Mouse (Mus musculus): ENCODE results near the gene Coro7. TPM values are rescaled to one million over a fixed set of nuclear protein-coding genes. Genes with fewer than 3 reads are reported as not detected.

Coro7 gene
- polyA plus RNA-seq, 1 experiment from 2014 or later = 16.4 TPM

DNA sequence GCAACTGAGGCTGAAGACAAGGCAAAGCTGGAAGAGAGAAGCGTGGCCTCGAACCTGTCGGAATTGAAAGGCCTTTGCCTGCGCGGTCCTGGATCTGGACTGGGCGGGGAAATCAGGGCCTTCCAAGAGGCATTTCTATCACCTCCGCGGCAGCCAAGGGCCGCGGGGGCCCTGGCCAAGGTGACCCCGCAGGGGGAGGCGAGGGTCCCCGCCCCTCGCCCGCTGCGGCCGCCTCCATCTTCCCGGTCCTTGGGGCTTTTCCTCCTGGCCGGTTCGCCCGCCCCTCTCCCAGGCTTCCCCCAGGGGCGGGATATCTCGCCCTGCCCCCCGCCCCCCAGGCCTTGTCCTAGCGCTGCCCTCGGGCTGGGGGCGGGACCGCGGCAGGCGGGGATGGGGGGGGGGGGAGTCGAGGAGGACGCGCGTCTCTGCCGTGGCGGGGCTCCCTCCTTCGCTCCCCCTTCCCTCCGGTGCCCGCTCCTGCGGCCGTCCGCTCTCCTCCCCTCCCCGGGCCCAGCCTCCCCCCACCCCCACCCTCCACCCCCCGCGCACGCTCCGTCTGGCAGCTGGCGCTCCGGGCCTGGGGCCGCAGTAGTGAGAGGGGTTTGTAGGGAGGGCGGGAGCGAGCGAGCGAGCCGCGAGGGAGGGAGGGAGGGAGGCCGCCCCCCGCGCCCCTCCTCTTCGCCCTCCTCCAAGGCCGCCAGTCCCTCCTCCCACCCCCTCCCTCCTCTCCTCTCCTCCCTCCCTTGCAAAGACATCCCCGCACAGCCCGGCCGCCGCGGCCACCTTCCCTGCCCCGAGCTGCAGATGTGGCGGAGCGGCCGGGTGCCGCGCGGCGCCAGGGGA, 85.4 kb downstream of the Coro7 start, which contains the start of gene Glis2:
Gene Glis2, plus strand, starts transcription at position 743 of the 843 bp plus-strand sequence.
- under 1% methylated on average over 30 of the region's 74 CpGs for WGBS
- peak within 1 kb of the TSS; percentile 95 for H3K4me2 ChIP-seq (replicated peaks; ENCODE audit: low read depth, low read length)
- H3K27me3 ChIP-seq (ENCODE audit: control insufficient read depth, insufficient read depth, low read length) = no peaks in the 10 kb centered on the region
- peak; percentile 84 for ATAC-seq (ENCODE audit: low FRiP score, low TSS enrichment)
- H3K4me1 ChIP-seq (ENCODE audit: control insufficient read depth, insufficient read depth, low read length) = peaks cover 43% of the 10 kb centered on the region
- H3K9ac ChIP-seq (ENCODE audit: low read depth, low read length) = peak within 1 kb of the TSS; percentile 96
- H3K4me3 ChIP-seq (ENCODE audit: low read length) = peak within 1 kb of the TSS; percentile 88
- no peaks in the 10 kb centered on the region for H3K9me3 ChIP-seq (ENCODE audit: control insufficient read depth, low read length)
- peaks cover 9% of the 10 kb centered on the region for H3K36me3 ChIP-seq (ENCODE audit: control insufficient read depth, insufficient read depth, low read length)
- H3K27ac ChIP-seq (ENCODE audit: low read depth, low read length) = peak within 1 kb of the TSS; percentile 94

DNA sequence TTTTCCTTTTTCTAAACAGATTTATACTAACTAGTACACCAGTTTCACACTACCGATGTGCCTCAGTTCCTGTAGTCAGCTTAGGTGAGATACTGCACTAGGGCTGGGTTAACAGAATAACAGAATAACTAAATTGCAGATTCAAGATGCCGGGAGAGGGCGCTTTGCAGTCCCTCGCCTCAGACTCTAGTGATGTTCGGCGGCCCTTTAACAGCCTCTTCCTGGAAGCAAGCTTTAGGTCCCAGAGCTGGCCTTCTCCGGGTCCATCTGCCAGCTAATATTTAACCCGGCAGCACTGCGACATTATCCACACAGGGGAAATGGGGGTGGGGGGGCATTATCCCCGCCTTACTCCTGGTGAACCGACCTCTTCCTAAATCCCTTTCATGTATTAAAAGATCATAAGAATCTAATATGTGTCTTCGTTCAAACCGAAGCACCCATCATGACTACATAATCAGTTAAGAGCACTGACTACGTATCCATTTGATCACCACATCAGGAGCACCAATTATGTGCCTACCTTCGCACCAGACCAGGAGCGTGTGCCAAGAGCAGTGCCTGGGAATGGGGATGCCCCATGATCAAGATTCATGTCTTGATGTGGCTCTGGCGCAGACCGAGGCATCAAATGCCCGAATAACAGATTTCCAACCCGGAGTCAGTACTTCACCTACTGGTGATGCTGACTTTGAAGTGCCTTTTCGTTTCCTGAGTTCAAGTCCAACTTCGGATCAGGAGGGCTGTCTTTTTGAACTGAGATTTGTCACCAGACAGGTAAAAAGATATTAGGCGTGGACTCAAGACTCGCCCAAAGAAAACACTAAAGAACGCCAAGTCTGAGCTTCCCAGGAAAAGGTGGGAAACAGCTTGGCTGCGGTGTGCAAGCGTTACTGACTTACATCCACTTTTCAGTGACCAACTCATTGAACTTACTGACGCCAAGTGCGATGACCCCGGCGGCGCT, 86.4 kb downstream of the Coro7 start:
- no peaks in the 10 kb centered on the region for H3K27me3 ChIP-seq (ENCODE audit: control insufficient read depth, insufficient read depth, low read length)
- H3K4me1 ChIP-seq (ENCODE audit: control insufficient read depth, insufficient read depth, low read length) = peaks cover 33% of the 10 kb centered on the region
- H3K4me2 ChIP-seq (replicated peaks; ENCODE audit: low read depth, low read length) = peak overlapping the region; percentile 95
- peak overlapping the region; percentile 94 for H3K27ac ChIP-seq (ENCODE audit: low read depth, low read length)
- 13% methylated on average over 32 of the region's 32 CpGs for WGBS
- peak overlapping the region; percentile 96 for H3K9ac ChIP-seq (ENCODE audit: low read depth, low read length)
- ATAC-seq (ENCODE audit: low FRiP score, low TSS enrichment) = no peak; the same call in 1 of the 2 replicates
- peak overlapping the region; percentile 88 for H3K4me3 ChIP-seq (ENCODE audit: low read length)
- H3K36me3 ChIP-seq (ENCODE audit: control insufficient read depth, insufficient read depth, low read length) = peaks cover 9% of the 10 kb centered on the region
- no peaks in the 10 kb centered on the region for H3K9me3 ChIP-seq (ENCODE audit: control insufficient read depth, low read length)

DNA sequence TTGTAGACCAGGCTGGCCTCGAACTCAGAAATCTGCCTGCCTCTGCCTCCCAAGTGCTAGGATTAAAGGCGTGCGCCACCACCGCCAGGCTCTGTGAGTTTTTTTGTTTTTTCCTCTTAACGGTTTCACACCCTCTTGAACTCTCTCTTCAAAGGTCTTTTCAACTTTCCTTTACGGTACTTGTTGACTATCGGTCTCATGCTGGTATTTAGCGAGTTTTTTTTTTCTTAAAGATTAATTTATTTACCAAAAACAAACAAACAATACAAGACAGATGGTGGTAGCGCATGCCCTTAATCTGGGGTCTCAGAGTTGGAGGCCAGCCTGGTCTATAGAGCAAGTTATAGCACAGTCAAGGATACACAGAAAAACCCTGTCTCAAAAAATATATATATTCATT, 89.3 kb downstream of the Coro7 start:
- ATAC-seq (ENCODE audit: low FRiP score, low TSS enrichment) = no peak
- Histone ChIP-seq H3K4me2 (replicated peaks; ENCODE audit: low read depth, low read length) (no peak overlapping the region), H3K27me3 (ENCODE audit: control insufficient read depth, insufficient read depth, low read length) (no peaks in the 10 kb centered on the region), H3K9me3 (ENCODE audit: control insufficient read depth, low read length) (no peaks in the 10 kb centered on the region), H3K4me1 (ENCODE audit: control insufficient read depth, insufficient read depth, low read length) (peaks cover 22% of the 10 kb centered on the region), H3K27ac (ENCODE audit: low read depth, low read length) (no peak overlapping the region), H3K4me3 (ENCODE audit: low read length) (no peak overlapping the region), H3K9ac (ENCODE audit: low read depth, low read length) (no peak overlapping the region), H3K36me3 (ENCODE audit: control insufficient read depth, insufficient read depth, low read length) (peaks cover 6% of the 10 kb centered on the region)
- WGBS = 94% methylated on average over 9 of the region's 9 CpGs

DNA sequence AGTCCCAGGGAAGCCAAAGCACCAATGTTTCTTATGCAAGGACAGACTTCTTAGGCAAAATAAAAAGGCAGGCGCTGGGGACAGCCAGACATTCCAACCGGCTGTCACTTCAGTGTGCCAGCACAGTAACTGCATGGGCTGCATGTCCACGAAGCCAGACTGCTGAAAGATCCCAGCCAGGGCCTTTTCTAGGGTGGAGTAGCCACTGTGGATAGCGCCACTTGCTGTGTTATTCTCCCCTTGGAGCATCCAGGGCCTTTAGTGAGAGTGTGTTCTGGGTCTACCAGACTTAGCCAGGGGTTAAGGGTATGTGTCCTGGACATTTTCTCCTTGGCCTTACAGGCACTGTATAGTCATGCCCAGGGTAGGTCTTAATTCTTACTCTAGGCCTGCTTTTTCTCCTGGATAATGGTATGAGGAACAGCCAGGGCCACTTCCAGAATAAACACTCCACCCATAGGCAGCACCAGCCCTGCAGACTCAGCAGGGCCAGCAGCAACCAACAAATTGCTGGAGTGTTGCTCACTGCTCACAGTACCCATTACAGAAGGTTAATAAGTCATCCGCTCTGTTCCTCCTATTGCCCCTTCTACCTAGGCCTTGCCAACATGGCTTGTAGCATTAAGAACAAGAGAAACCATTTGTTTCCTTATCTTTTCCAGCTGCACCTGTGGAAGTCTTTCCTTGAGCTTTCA, 91.9 kb downstream of the Coro7 start:
- H3K36me3 ChIP-seq (ENCODE audit: control insufficient read depth, insufficient read depth, low read length) = peaks cover 6% of the 10 kb centered on the region
- no peak overlapping the region; the same call in 1 of the 2 replicates for H3K9ac ChIP-seq (ENCODE audit: low read depth, low read length)
- H3K4me2 ChIP-seq (replicated peaks; ENCODE audit: low read depth, low read length) = no peak overlapping the region
- peak overlapping the region; percentile 91 for H3K27ac ChIP-seq (ENCODE audit: low read depth, low read length)
- ATAC-seq (ENCODE audit: low FRiP score, low TSS enrichment) = no peak
- H3K4me3 ChIP-seq (ENCODE audit: low read length) = no peak overlapping the region
- H3K27me3 ChIP-seq (ENCODE audit: control insufficient read depth, insufficient read depth, low read length) = no peaks in the 10 kb centered on the region
- no peaks in the 10 kb centered on the region for H3K9me3 ChIP-seq (ENCODE audit: control insufficient read depth, low read length)
- peaks cover 16% of the 10 kb centered on the region for H3K4me1 ChIP-seq (ENCODE audit: control insufficient read depth, insufficient read depth, low read length)
- 63% methylated on average over 5 of the region's 5 CpGs for WGBS

DNA sequence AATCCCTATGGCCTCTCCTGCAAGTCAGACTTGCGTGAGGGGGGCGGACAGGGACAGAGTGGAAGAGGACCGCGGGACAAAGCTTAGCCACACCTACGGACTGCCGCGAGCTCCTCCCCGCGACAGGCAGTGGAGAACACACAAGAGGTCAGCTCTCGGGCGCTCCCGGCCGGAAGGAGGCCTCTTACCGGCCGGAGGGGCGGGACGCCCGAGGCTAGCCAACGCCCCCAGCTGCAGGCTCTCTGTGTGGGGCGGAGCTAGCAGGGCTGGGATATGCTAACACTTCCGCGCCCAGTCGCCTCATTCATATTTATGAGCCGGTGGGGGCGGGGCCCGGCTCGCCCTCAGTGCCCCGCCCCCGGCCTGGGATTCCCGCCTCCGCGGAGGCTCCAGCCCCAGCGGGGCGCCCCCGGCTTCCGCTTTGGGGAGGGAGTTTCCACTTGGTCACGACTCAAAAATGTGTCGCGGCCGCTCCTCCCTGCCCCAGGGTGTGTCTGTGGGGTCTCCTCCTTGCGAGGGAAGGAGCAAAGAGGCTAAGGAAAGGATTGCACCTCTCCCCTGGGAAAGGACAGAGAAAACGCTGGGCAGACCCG, 93.0 kb downstream of the Coro7 start:
- Histone ChIP-seq H3K9me3 (ENCODE audit: control insufficient read depth, low read length) (no peaks in the 10 kb centered on the region), H3K36me3 (ENCODE audit: control insufficient read depth, insufficient read depth, low read length) (peaks cover 6% of the 10 kb centered on the region), H3K4me2 (replicated peaks; ENCODE audit: low read depth, low read length) (peak overlapping the region; percentile 54), H3K4me3 (ENCODE audit: low read length) (peak overlapping the region; percentile 39), H3K4me1 (ENCODE audit: control insufficient read depth, insufficient read depth, low read length) (peaks cover 16% of the 10 kb centered on the region), H3K27me3 (ENCODE audit: control insufficient read depth, insufficient read depth, low read length) (no peaks in the 10 kb centered on the region), H3K27ac (ENCODE audit: low read depth, low read length) (peak overlapping the region; percentile 91), H3K9ac (ENCODE audit: low read depth, low read length) (peak overlapping the region; percentile 56)
- ATAC-seq (ENCODE audit: low FRiP score, low TSS enrichment) = peak; percentile 98
- WGBS = under 1% methylated on average over 43 of the region's 43 CpGs

DNA sequence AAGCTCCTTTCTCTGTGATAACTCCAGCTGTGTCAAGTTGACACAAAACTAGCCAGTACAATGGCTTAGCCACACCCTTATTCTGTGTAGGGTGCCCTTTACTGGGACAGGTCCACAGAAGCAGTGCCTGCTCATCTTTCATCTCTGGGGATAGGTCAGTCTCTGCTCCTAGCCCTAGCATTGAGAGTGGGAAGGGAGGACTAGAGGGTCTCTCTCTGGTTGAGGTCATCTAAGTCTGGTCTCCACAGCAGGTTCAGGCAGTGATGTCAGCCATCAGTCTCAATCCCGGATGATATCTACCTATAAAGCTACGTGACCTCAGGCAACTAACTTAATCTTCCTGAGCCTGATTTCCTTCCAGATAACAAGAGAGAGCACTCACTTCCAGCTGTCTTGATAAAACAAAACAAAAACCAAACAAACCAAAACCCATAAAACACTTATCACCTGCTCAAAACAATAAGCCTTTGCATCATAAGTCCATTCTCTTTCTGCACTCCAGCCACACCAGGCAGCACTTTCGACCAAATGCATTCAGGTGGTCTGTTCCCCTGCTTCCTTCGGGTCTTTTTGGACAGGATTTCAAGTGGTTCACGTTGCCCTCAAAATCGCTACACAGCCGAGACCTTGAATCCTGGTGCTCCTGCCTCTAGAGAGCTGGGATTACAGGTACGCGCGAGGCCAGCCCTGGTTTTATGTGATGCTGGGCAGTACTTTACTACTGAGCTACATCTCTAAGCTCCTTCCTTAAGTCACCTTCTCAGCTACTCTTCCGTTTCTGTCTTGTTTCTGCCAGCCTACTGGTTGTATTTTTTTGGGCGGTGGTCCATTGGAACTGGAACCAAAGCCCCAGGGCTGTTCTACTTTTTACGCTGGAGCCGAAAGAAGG, 93.7 kb downstream of the Coro7 start:
- 9% methylated on average over 14 of the region's 14 CpGs for WGBS
- Histone ChIP-seq H3K4me2 (replicated peaks; ENCODE audit: low read depth, low read length) (peak overlapping the region; percentile 54), H3K27ac (ENCODE audit: low read depth, low read length) (peak overlapping the region; percentile 91), H3K9me3 (ENCODE audit: control insufficient read depth, low read length) (no peaks in the 10 kb centered on the region), H3K4me3 (ENCODE audit: low read length) (peak overlapping the region; percentile 39), H3K36me3 (ENCODE audit: control insufficient read depth, insufficient read depth, low read length) (peaks cover 3% of the 10 kb centered on the region), H3K9ac (ENCODE audit: low read depth, low read length) (peak overlapping the region; percentile 56; the same call in 1 of the 2 replicates), H3K27me3 (ENCODE audit: control insufficient read depth, insufficient read depth, low read length) (no peaks in the 10 kb centered on the region), H3K4me1 (ENCODE audit: control insufficient read depth, insufficient read depth, low read length) (peaks cover 16% of the 10 kb centered on the region)
- ATAC-seq (ENCODE audit: low FRiP score, low TSS enrichment) = peak; percentile 34

DNA sequence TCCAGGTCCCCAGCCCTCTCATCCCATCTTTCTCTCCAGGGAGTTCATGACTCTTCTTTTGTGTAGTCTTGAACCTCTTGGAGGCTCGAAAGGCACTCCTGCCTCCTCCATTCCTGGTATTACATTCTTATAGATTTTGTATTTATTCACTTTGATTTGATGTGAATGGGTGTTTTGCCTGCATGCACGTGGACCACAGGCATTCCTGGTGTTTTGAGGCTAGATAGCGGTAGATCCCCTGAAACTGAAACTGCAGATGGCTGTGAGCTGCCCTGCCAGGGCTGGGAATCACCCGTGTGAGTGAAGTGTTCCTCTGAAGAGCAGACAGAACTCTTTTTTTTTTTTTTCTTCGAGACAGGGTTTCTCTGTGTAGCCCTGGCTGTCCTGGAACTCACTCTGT, 95.1 kb downstream of the Coro7 start:
- peaks cover 16% of the 10 kb centered on the region for H3K4me1 ChIP-seq (ENCODE audit: control insufficient read depth, insufficient read depth, low read length)
- WGBS = 86% methylated on average over 5 of the region's 5 CpGs

More for the DNA sequence above, 95.1 kb downstream of the Coro7 start:
- Histone ChIP-seq H3K27ac (ENCODE audit: low read depth, low read length) (no peak overlapping the region), H3K36me3 (ENCODE audit: control insufficient read depth, insufficient read depth, low read length) (no peaks in the 10 kb centered on the region), H3K27me3 (ENCODE audit: control insufficient read depth, insufficient read depth, low read length) (no peaks in the 10 kb centered on the region), H3K9ac (ENCODE audit: low read depth, low read length) (no peak overlapping the region), H3K4me2 (replicated peaks; ENCODE audit: low read depth, low read length) (no peak overlapping the region), H3K4me3 (ENCODE audit: low read length) (no peak overlapping the region), H3K9me3 (ENCODE audit: control insufficient read depth, low read length) (no peaks in the 10 kb centered on the region)
- no peak for ATAC-seq (ENCODE audit: low FRiP score, low TSS enrichment)
